Mouse (Mus musculus) CH12.LX (cell line): ENCODE data around the gene Dkk3. TPM values are rescaled to one million over a fixed set of nuclear protein-coding genes. Genes with fewer than 3 reads are reported as not detected.

Experiments used
- DNase-seq: peaks from one replicate; pipeline ENCODE4 v3.0.0-alpha.2; 2013; ENCODE audit errors: extremely low read depth
- H3K27ac ChIP-seq: 2 replicates; pipeline ENCODE4 v1.5.1; 2012; ENCODE audit warnings: low read depth, mild to moderate bottlenecking, control low read depth, moderate library complexity; ENCODE audit not compliant: insufficient read depth
- H3K27me3 ChIP-seq: replicated peaks from 2 replicates; pipeline ENCODE3; 2012; ENCODE audit warnings: inconsistent platforms
- H3K36me3 ChIP-seq, 2 experiments: replicated peaks in 1 of 2; 2 replicates each; pipeline versions ENCODE3 to v1.6.1; 2012; ENCODE audit warnings: inconsistent platforms in 1 of 2, low read length in 1 of 2, mild to moderate bottlenecking in 1 of 2, mixed read lengths in 1 of 2, moderate library complexity in 1 of 2; ENCODE audit not compliant: control insufficient read depth in 1 of 2, insufficient read depth in 1 of 2
- H3K4me1 ChIP-seq, 2 experiments: 2 replicates each; pipeline ENCODE4 v1.6.1; 2012; ENCODE audit warnings: inconsistent platforms in 1 of 2, moderate library complexity in 1 of 2; ENCODE audit not compliant: insufficient read depth in 2 of 2, control insufficient read depth in 1 of 2
- H3K4me2 ChIP-seq: 2 replicates; pipeline ENCODE4 v1.6.1; 2012; ENCODE audit warnings: low read depth, mild to moderate bottlenecking, control low read depth; ENCODE audit not compliant: poor library complexity, insufficient read depth, severe bottlenecking
- H3K4me3 ChIP-seq, 3 experiments: fragments of 150-350 bp in 1 of 3; sonication (generic) in 1 of 3; replicated peaks in 1 of 3; 2 replicates each; pipeline versions ENCODE3 to v1.5.1; 2011 to 2012; ENCODE audit warnings: low read depth in 2 of 3, low read length in 2 of 3, mild to moderate bottlenecking in 2 of 3, moderate library complexity in 2 of 3, control low read depth in 1 of 3, improper control_type of control experiment in 1 of 3, inconsistent platforms in 1 of 3, mixed read lengths in 1 of 3; ENCODE audit not compliant: poor library complexity in 1 of 3
- H3K79me2 ChIP-seq: replicated peaks from 2 replicates; pipeline ENCODE4 v1.6.1; 2012; ENCODE audit warnings: mild to moderate bottlenecking, moderate library complexity; ENCODE audit not compliant: control insufficient read depth, poor library complexity, insufficient read depth, severe bottlenecking; ENCODE audit errors: extremely low read depth
- H3K9ac ChIP-seq: 2 replicates; pipeline ENCODE4 v1.6.1; 2012; ENCODE audit warnings: low read depth, mild to moderate bottlenecking, control low read depth, moderate library complexity; ENCODE audit not compliant: insufficient read depth
- H3K9me3 ChIP-seq: replicated peaks from 2 replicates; pipeline ENCODE3; 2012; ENCODE audit warnings: low read length, inconsistent platforms, mixed read lengths
- BHLHE40 ChIP-seq: IDR thresholded peaks from 2 replicates; pipeline ENCODE4 v1.6.1; 2011; ENCODE audit warnings: mild to moderate bottlenecking, low read depth, low read length, improper control_type of control experiment
- CHD1 ChIP-seq: IDR thresholded peaks from 2 replicates; pipeline ENCODE4 v1.6.1; 2012; ENCODE audit warnings: low read depth, low read length, improper control_type of control experiment, inconsistent platforms
- ELF1 ChIP-seq: IDR thresholded peaks from 2 replicates; pipeline ENCODE4 v1.6.1; 2014; ENCODE audit warnings: low read depth, mild to moderate bottlenecking, inconsistent platforms, low read length, improper control_type of control experiment
- EP300 ChIP-seq: IDR thresholded peaks from 2 replicates; pipeline ENCODE4 v1.6.1; 2011; ENCODE audit warnings: low read length, improper control_type of control experiment
- ETS1 ChIP-seq: conservative IDR thresholded peaks from 2 replicates; pipeline ENCODE4 v1.6.1; 2012; ENCODE audit warnings: low read depth, mild to moderate bottlenecking, inconsistent platforms, low read length, improper control_type of control experiment, moderate library complexity
- GABPA ChIP-seq: IDR thresholded peaks from 2 replicates; pipeline ENCODE4 v1.6.1; 2012; ENCODE audit warnings: low read depth, low read length, improper control_type of control experiment, inconsistent platforms; ENCODE audit not compliant: insufficient replicate concordance
- HCFC1 ChIP-seq: IDR thresholded peaks from 2 replicates; pipeline ENCODE4 v1.6.1; 2012; ENCODE audit warnings: low read depth, mild to moderate bottlenecking, inconsistent platforms, low read length, improper control_type of control experiment
- JUN ChIP-seq: IDR thresholded peaks from 2 replicates; pipeline ENCODE4 v1.6.1; 2011; ENCODE audit warnings: low read depth, mild to moderate bottlenecking, low read length, improper control_type of control experiment, moderate library complexity; ENCODE audit not compliant: insufficient read depth
- MAX ChIP-seq: IDR thresholded peaks from 2 replicates; pipeline ENCODE4 v1.6.1; 2011; ENCODE audit warnings: low read length, improper control_type of control experiment
- NRF1 ChIP-seq: IDR thresholded peaks from 2 replicates; pipeline ENCODE4 v1.6.1; 2014; ENCODE audit warnings: low read depth, mild to moderate bottlenecking, inconsistent platforms, low read length, improper control_type of control experiment, moderate library complexity
- POLR2AphosphoS2 ChIP-seq: IDR thresholded peaks from 2 replicates; pipeline ENCODE4 v1.6.1; 2011; ENCODE audit warnings: low read depth, low read length, improper control_type of control experiment
- RAD21 ChIP-seq: IDR thresholded peaks from 2 replicates; pipeline ENCODE4 v1.6.1; 2011; ENCODE audit warnings: low read depth, mild to moderate bottlenecking, low read length, improper control_type of control experiment, moderate library complexity
- RCOR1 ChIP-seq: conservative IDR thresholded peaks from 2 replicates; pipeline ENCODE4 v1.6.1; 2012; ENCODE audit warnings: low read depth, mild to moderate bottlenecking, inconsistent platforms, low read length, improper control_type of control experiment
- SMC3 ChIP-seq: IDR thresholded peaks from 2 replicates; pipeline ENCODE4 v1.6.1; 2011; ENCODE audit warnings: low read depth, low read length, improper control_type of control experiment
- TBP ChIP-seq: conservative IDR thresholded peaks from 2 replicates; pipeline ENCODE4 v1.6.1; 2011; ENCODE audit warnings: low read depth, low read length, improper control_type of control experiment
- USF2 ChIP-seq: conservative IDR thresholded peaks from 2 replicates; pipeline ENCODE4 v1.6.1; 2011; ENCODE audit warnings: low read depth, low read length, improper control_type of control experiment
- ZMIZ1 ChIP-seq: IDR thresholded peaks from 2 replicates; pipeline ENCODE4 v1.6.1; 2012; ENCODE audit warnings: low read depth, mild to moderate bottlenecking, inconsistent platforms, low read length, improper control_type of control experiment
- ZNF384 ChIP-seq: IDR thresholded peaks from 2 replicates; pipeline ENCODE4 v1.6.1; 2012; ENCODE audit warnings: low read depth, low read length, improper control_type of control experiment, inconsistent platforms
- dilution Hi-C: fragments of 300-500 bp; cut with MboI; formaldehyde crosslinking; loops from 2 replicates; pipeline ENCODE4 v1.14.3; 2020; ENCODE audit warnings: low sequenced_read_pairs; ENCODE audit not compliant: extremely low pct_unique_long_range_greater_than_20kb, extremely low pct_ligation_motif_present
- in situ Hi-C: fragments of 300-500 bp; cut with MboI; formaldehyde crosslinking; loops from 3 replicates; pipeline ENCODE4 v1.14.3; 2019; ENCODE audit warnings: low sequenced_read_pairs, low pct_ligation_motif_present, low pct_unique_long_range_greater_than_20kb, mixed read lengths
- polyA plus RNA-seq: library from polyadenylated mRNA; unstranded; fragments of >175 nt; gene quantifications from 2 replicates; pipeline ENCODE4 v1.2.1, GENCODE M21; 2012; ENCODE audit warnings: low read depth; ENCODE audit not compliant: insufficient read length
- total RNA-seq, 2 experiments: library from RNA; depleted of rRNA; stranded (reverse); fragments of 300-350 nt in 1 of 2; fragments of >200 nt in 1 of 2; gene quantifications; 2 replicates each; pipeline ENCODE4 v1.2.3; 2012 to 2014

The Dkk3 gene
- total and polyA plus RNA-seq, 3 experiments: 0.38 to 0.55 (median 0.54) TPM

DNA sequence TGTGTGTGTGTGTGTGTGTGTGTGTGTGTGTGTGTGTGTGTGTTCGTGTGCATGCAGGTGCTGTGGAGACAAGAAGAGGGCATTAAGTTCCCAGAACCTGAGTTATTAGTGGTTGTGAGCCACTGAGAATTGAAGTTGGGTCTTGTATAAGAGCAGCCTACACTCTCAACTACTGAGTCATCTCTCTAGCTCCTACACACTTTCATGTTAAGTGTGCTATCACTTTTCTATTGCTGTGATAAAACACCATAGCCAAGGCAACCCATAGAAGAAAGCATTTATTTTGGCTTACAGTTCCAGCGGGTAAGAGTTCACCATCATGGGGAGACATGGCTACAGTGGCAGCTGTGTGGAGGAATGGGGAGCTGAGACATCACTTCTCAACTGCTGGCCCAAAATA is 17.8 kb upstream of the Dkk3 start:
- in situ Hi-C loops: no loop called here
- Histone ChIP-seq H3K9me3 (peaks cover 6% of the 10 kb centered on the region), H3K9ac (no peak overlapping the region), H3K36me3 (no peaks in the 10 kb centered on the region), H3K27me3 (no peaks in the 10 kb centered on the region), H3K4me3 (no peak overlapping the region), H3K27ac (no peak overlapping the region), H3K4me2 (no peak overlapping the region), H3K79me2 (no peaks in the 10 kb centered on the region), H3K4me1 (peaks cover 0 to 6% of the 10 kb centered on the region in 2 experiments; a peak in 1 of 4 replicates)
- no peak for DNase-seq
- dilution Hi-C loops: no loop called here
- TF ChIP-seq SMC3: no peak
- TF ChIP-seq POLR2AphosphoS2: no peak
- TF ChIP-seq GABPA: no peak
- TF ChIP-seq NRF1: no peak
- TF ChIP-seq ETS1: no peak
- no peak for TF ChIP-seq TBP
- no peak for TF ChIP-seq USF2
- no peak for TF ChIP-seq BHLHE40
- TF ChIP-seq ZNF384: no peak
- no peak for TF ChIP-seq RCOR1
- TF ChIP-seq HCFC1: no peak
- TF ChIP-seq JUN: no peak
- no peak for TF ChIP-seq RAD21
- TF ChIP-seq ZMIZ1: no peak

DNA sequence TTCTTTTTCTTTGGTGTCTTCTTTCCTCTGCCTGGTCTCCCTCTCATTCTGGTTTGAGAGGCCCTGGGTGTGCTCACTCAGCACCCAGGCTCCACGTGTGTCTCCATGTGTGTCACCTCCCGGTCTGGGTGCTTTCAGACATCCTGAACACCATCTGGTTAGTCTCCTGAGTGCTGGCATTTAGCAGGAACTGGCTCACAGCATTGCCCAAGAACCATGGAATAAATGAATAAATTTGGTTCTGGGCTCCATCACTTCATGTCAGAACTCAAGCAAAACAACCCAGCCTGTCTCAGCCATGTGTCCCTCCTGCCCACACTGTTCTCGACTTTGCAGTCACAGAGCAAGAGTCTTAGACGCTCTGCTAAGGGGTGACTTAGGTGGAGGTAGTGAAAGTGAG is 13.8 kb upstream of the Dkk3 start:
- Histone ChIP-seq H3K27me3 (no peaks in the 10 kb centered on the region), H3K36me3 (no peaks in the 10 kb centered on the region), H3K9me3 (peaks cover 6% of the 10 kb centered on the region), H3K9ac (no peak overlapping the region), H3K4me2 (no peak overlapping the region), H3K4me3 (no peak overlapping the region), H3K4me1 (no peaks in the 10 kb centered on the region), H3K27ac (no peak overlapping the region), H3K79me2 (no peaks in the 10 kb centered on the region)
- DNase-seq: no peak
- no peak for TF ChIP-seq ELF1
- no peak for TF ChIP-seq MAX
- TF ChIP-seq HCFC1: no peak
- TF ChIP-seq EP300: no peak
- TF ChIP-seq CHD1: no peak
- no peak for TF ChIP-seq RCOR1
- dilution Hi-C loops: no loop called here
- in situ Hi-C loops: no loop called here
